Mouse (Mus musculus): ENCODE results near the gene Pecr.

- TF ChIP-seq CTCF (IDR thresholded peaks at IDR 0.05; ENCODE audit: control insufficient read depth, insufficient read depth, low read length), result peak; percentile 13; the same call in 1 of the 2 replicates
- TF ChIP-seq POLR2A (IDR thresholded peaks at IDR 0.05; ENCODE audit: borderline replicate concordance, control insufficient read depth, low read depth, low read length), result no peak
These were observed 64.1 kb downstream of the Pecr start for GRCm38 (mm10) chr1:72220008-72220407.
